Mouse (Mus musculus) brain, embryonic 14.5 days (tissue): ENCODE results near the gene Eif2s3y. TPM values are rescaled to one million over a fixed set of nuclear protein-coding genes. Genes with fewer than 3 reads are reported as not detected.

Source experiments
- DNase-seq: peaks from one replicate; pipeline ENCODE4 v3.0.0-alpha.2; 2011; ENCODE audit warnings: low read depth
- CTCF ChIP-seq: fragments of 200-500 bp; IDR thresholded peaks from 2 replicates; pipeline ENCODE4 v1.5.1; 2012; ENCODE audit warnings: inconsistent platforms, mild to moderate bottlenecking, moderate library complexity, borderline replicate concordance; ENCODE audit not compliant: insufficient read depth, insufficient read length; ENCODE audit errors: extremely low read depth
- POLR2A ChIP-seq: fragments of 200-500 bp; IDR thresholded peaks from 2 replicates; pipeline ENCODE4 v1.6.1; 2012; ENCODE audit warnings: mild to moderate bottlenecking, inconsistent platforms, borderline replicate concordance; ENCODE audit not compliant: poor library complexity, insufficient read depth, insufficient read length, severe bottlenecking; ENCODE audit errors: extremely low read depth
- polyA plus RNA-seq: library from polyadenylated mRNA; depleted of rRNA; stranded (reverse); fragments of >200 nt; gene quantifications from 2 replicates; pipeline ENCODE4 v1.2.3, GENCODE M21; 2012; rRNA removed

The Eif2s3y gene
- polyA plus RNA-seq: 36.3 and 50.0 TPM in 2 replicates

DNA sequence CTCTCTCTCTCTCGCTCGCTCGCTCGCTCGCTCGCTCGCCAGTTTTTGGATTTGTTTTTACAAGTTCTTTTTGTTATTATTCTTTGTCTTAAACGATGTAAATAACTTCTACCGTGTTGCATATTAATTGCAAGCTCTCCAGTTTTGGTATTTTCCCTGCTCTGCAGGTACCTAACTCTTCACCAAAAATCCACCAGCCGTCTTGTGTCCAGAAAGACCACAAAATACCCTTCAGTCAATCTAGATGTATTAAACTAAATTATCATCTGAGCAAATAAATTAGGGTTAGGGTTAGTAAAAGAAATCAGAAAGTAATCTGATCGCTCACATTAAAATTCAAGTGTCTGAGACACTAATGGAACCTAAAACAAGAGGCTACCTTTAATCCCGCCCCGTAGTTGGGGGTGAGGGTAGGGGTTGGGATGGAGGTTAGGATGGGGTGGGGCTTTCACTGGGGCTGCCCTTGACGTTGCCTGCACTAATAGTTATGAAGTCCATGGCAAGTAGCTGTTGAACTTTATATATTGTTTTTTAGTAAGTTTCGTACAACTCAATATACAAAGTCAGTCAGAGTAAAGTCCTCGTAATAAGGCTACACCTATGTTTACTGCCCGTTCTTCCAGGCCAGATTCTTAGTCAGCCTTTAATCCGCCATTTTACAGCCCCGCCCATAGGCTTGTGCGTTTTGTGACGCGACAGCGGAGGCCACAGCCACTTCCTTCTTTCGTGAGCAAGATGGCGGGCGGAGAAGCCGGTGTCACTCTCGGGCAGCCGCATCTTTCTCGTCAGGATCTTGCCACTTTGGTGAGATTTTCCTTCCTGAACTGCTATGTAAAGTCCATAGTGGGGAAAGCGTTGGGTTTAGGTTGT lies at the start of gene Eif2s3y:
TSS of gene Eif2s3y (plus strand) at position 662 of the 870 bp plus-strand sequence.
- TF ChIP-seq POLR2A (no peak), CTCF (no peak)
- DNase-seq: peak; percentile 84

Other genes with a start within 250 kb of the Eif2s3y start
- 0.05 TPM in 1 of 2 replicates, not detected in the other for gene Zfy1, start 213.1 kb upstream of the Eif2s3y start, polyA plus RNA-seq
- gene Uba1y, start 191.9 kb upstream of the Eif2s3y start, polyA plus RNA-seq: 0.16 and 0.34 TPM in 2 replicates
- 12.5 and 20.7 TPM in 2 replicates for gene Kdm5d, start 112.8 kb upstream of the Eif2s3y start, polyA plus RNA-seq
- 6.0 and 8.3 TPM in 2 replicates for gene Uty, start 235.2 kb downstream of the Eif2s3y start, polyA plus RNA-seq